Mouse (Mus musculus) G1E (cell line): Measurements from ENCODE around the gene Afmid. TPM values are rescaled to one million over a fixed set of nuclear protein-coding genes. Genes with fewer than 3 reads are reported as not detected.
"Not testable (repeated sequence)": the region's sequence is repeated elsewhere in the genome, so short reads cannot be mapped to it uniquely, and the experiment has no call there.

Source experiments
- ATAC-seq: 2 replicates; pipeline ENCODE4 v1.8.0; 2016; ENCODE audit warnings: mild to moderate bottlenecking; ENCODE audit not compliant: insufficient number of reproducible peaks, poor library complexity, low FRiP score, severe bottlenecking; ENCODE audit errors: extremely low read depth
- DNase-seq: peaks from one replicate; pipeline ENCODE4 v3.0.0; 2012; ENCODE audit warnings: low spot score
- H3K27me3 ChIP-seq: 2 replicates; pipeline ENCODE4 v1.6.1; 2012; ENCODE audit warnings: mild to moderate bottlenecking, low read length, inconsistent platforms; ENCODE audit not compliant: insufficient read depth
- H3K36me3 ChIP-seq: replicated peaks from 2 replicates; pipeline ENCODE3; 2012; ENCODE audit warnings: mild to moderate bottlenecking, inconsistent platforms
- H3K4me1 ChIP-seq: 2 replicates; pipeline ENCODE4 v1.6.1; 2012; ENCODE audit warnings: low read depth, low read length, inconsistent platforms, mixed read lengths; ENCODE audit not compliant: insufficient read depth
- H3K4me3 ChIP-seq: 2 replicates; pipeline ENCODE4 v1.5.1; 2012; ENCODE audit warnings: low read depth, mild to moderate bottlenecking, inconsistent platforms, low read length, moderate library complexity, mixed read lengths
- H3K9me3 ChIP-seq: replicated peaks from 2 replicates; pipeline ENCODE4 v1.6.1; 2012; ENCODE audit warnings: inconsistent platforms
- CTCF ChIP-seq: IDR thresholded peaks from 2 replicates; pipeline ENCODE4 v1.5.1; 2012; ENCODE audit warnings: low read depth, low read length, inconsistent platforms, mixed read lengths
- GATA1 ChIP-seq: IDR thresholded peaks from 2 replicates; pipeline ENCODE4 v1.6.1; 2012; ENCODE audit warnings: borderline replicate concordance, low read length, inconsistent platforms, mixed read lengths
- GATA2 ChIP-seq: IDR thresholded peaks from 2 replicates; pipeline ENCODE4 v1.6.1; 2012; ENCODE audit warnings: low read depth, low read length, inconsistent platforms, borderline replicate concordance
- POLR2AphosphoS5 ChIP-seq: IDR thresholded peaks from 2 replicates; pipeline ENCODE4 v1.6.1; 2012; ENCODE audit warnings: low read depth, low read length, inconsistent platforms; ENCODE audit not compliant: insufficient replicate concordance
- TAL1 ChIP-seq: conservative IDR thresholded peaks from 2 replicates; pipeline ENCODE4 v1.6.1; 2012; ENCODE audit warnings: low read depth, low read length, inconsistent platforms, mixed read lengths
- polyA plus RNA-seq: library from polyadenylated mRNA; stranded (reverse); fragments of >175 nt; gene quantifications from 2 replicates; pipeline ENCODE4 v1.2.3, GENCODE M21; 2012
- total RNA-seq, 2 experiments: library from RNA; stranded (forward) in 1 of 2; stranded (reverse) in 1 of 2; fragments of 200-1000 nt in 1 of 2; fragments of >200 nt in 1 of 2; fragmentation: Nextera tagmentation in 1 of 2; gene quantifications; 2 replicates each; pipeline ENCODE4 v1.2.3; 2014 to 2017

Afmid gene
- total and polyA plus RNA-seq, 3 experiments: 3.7 to 23.0 (median 6.9) TPM

GRCm38 (mm10) chr11:117783683-117784309 lies 41.9 kb upstream of the Afmid start:
- TF ChIP-seq TAL1: no peak
- TF ChIP-seq POLR2AphosphoS5: no peak
- no peak for TF ChIP-seq GATA1
- no peak for TF ChIP-seq GATA2
- TF ChIP-seq CTCF: no peak
- H3K36me3 ChIP-seq: peaks cover 48% of the 10 kb centered on the region
- H3K9me3 ChIP-seq: no peaks in the 10 kb centered on the region
- ATAC-seq (no peak), DNase-seq (no peak)
- H3K4me1 ChIP-seq: peaks cover 60% of the 10 kb centered on the region
- H3K27me3 ChIP-seq: no peaks in the 10 kb centered on the region
- H3K4me3 ChIP-seq: peak overlapping the region; percentile 78; the same call in 1 of the 2 replicates

GRCm38 (mm10) chr11:117786294-117786693 lies 39.4 kb upstream of the Afmid start:
- peaks cover 49% of the 10 kb centered on the region for H3K4me1 ChIP-seq
- ATAC-seq: no peak
- no peak for DNase-seq
- H3K36me3 ChIP-seq: peaks cover 57% of the 10 kb centered on the region
- no peaks in the 10 kb centered on the region for H3K9me3 ChIP-seq
- TF ChIP-seq TAL1 (no peak), GATA1 (no peak), POLR2AphosphoS5 (no peak), GATA2 (no peak), CTCF (0 out of 2 replicates have a peak, but pooled peaks have one; percentile 26)
- no peaks in the 10 kb centered on the region for H3K27me3 ChIP-seq
- H3K4me3 ChIP-seq: no peak overlapping the region

GRCm38 (mm10) chr11:117788481-117788880 lies 37.2 kb upstream of the Afmid start:
- peaks cover 47% of the 10 kb centered on the region for H3K4me1 ChIP-seq
- not testable (repeated sequence) for H3K27me3 ChIP-seq, DNase-seq, H3K4me3 ChIP-seq, H3K9me3 ChIP-seq, ATAC-seq
- peaks cover 70% of the 10 kb centered on the region for H3K36me3 ChIP-seq

GRCm38 (mm10) chr11:117790286-117790685 lies 35.4 kb upstream of the Afmid start:
- Histone ChIP-seq H3K4me1 (peaks cover 48% of the 10 kb centered on the region), H3K9me3 (no peaks in the 10 kb centered on the region), H3K4me3 (peak overlapping the region; percentile 60; the same call in 1 of the 2 replicates), H3K36me3 (peaks cover 52% of the 10 kb centered on the region), H3K27me3 (no peaks in the 10 kb centered on the region)
- no peak for TF ChIP-seq GATA1
- TF ChIP-seq POLR2AphosphoS5: no peak
- no peak for TF ChIP-seq GATA2
- TF ChIP-seq TAL1: no peak
- peak; percentile 93 for TF ChIP-seq CTCF
- DNase-seq (peak; percentile 65), ATAC-seq (no peak)

GRCm38 (mm10) chr11:117790703-117791440 lies 34.9 kb upstream of the Afmid start:
- Histone ChIP-seq H3K9me3 (no peaks in the 10 kb centered on the region), H3K4me3 (peak overlapping the region; percentile 60; the same call in 1 of the 2 replicates), H3K27me3 (no peaks in the 10 kb centered on the region), H3K4me1 (peaks cover 51% of the 10 kb centered on the region), H3K36me3 (peaks cover 47% of the 10 kb centered on the region)
- DNase-seq (no peak), ATAC-seq (no peak)
- no peak for TF ChIP-seq TAL1
- peak; percentile 24; the same call in 1 of the 2 replicates for TF ChIP-seq CTCF
- TF ChIP-seq GATA1: no peak

GRCm38 (mm10) chr11:117791441-117791761 lies 34.3 kb upstream of the Afmid start:
- Histone ChIP-seq H3K36me3 (peaks cover 44% of the 10 kb centered on the region), H3K4me1 (peaks cover 53% of the 10 kb centered on the region), H3K4me3 (no peak overlapping the region), H3K27me3 (no peaks in the 10 kb centered on the region), H3K9me3 (no peaks in the 10 kb centered on the region)
- ATAC-seq: no peak
- TF ChIP-seq CTCF (no peak), GATA1 (no peak), TAL1 (no peak), GATA2 (no peak), POLR2AphosphoS5 (no peak)
- DNase-seq: no peak
